Mouse (Mus musculus): Measurements from ENCODE around the gene Bpifb3. TPM values are rescaled to one million over a fixed set of nuclear protein-coding genes. Genes with fewer than 3 reads are reported as not detected.

Gene Bpifb3
- total and polyA plus RNA-seq, 2 experiments from 2014 or later: not detected

DNA sequence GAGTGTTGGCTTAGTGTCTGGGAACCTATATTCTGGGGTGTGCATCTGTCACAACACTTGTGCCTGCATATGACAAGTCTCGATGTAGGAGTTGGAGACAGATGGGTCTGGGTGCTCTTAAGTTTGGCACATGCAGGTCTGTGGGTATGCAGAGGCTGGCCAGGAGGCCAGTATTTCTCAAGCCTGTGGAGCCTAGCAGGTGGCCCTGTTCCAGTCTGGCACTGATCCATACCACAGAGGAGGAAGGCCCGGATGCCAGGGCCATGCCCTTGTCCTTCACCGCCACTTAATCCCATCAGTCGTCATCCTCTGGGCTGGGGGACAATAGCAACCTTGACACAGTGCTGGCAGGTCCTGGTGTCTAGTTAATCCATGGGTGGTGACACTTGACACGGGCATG, 3.9 kb upstream of the Bpifb3 start:
- H3K27ac ChIP-seq: no peak overlapping the region
- no peak overlapping the region for H3K4me3 ChIP-seq (ENCODE audit: low read length)
- no peaks in the 10 kb centered on the region for H3K9me3 ChIP-seq (ENCODE audit: low read length)
- no peaks in the 10 kb centered on the region for H3K27me3 ChIP-seq (ENCODE audit: insufficient read depth, low read length)
- WGBS: 39% methylated on average over 5 of the region's 5 CpGs
- TF ChIP-seq CTCF (IDR thresholded peaks at IDR 0.05; ENCODE audit: low read depth): no peak
- H3K9ac ChIP-seq (replicated peaks; ENCODE audit: low read length): no peak overlapping the region
- H3K4me1 ChIP-seq (ENCODE audit: insufficient read depth, low read length): no peaks in the 10 kb centered on the region
- DNase-seq (ENCODE audit: low spot score): no peak
- H3K4me2 ChIP-seq (ENCODE audit: low read depth, low read length): no peak overlapping the region
- H3K36me3 ChIP-seq (ENCODE audit: insufficient read depth, low read length): no peaks in the 10 kb centered on the region
- ATAC-seq: peak; percentile 45; the same call in 1 of the 2 replicates

DNA sequence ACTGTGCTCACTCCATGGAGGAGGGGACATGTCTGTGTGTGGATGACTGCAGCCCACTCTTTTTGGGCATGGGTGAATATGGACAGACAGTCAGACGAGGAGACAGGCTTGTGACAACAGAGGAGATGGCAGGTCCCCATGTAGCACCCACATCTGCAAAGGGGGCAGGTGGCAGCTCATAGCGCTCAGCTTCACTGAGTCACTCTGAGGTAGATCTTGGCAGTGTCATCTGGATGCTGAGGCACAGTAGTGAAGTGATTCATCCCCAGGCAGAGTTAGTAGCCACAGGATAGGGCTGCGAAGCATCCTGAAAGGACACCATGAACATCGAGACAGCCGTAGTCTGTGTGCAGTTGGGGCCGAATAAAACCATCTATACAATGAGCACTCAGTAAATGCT, 3.2 kb downstream of the Bpifb3 start:
- Histone ChIP-seq H3K27me3 (ENCODE audit: insufficient read depth, low read length) (no peaks in the 10 kb centered on the region), H3K27ac (no peak overlapping the region), H3K4me2 (ENCODE audit: low read depth, low read length) (no peak overlapping the region), H3K36me3 (ENCODE audit: insufficient read depth, low read length) (no peaks in the 10 kb centered on the region), H3K4me1 (ENCODE audit: insufficient read depth, low read length) (no peaks in the 10 kb centered on the region), H3K4me3 (ENCODE audit: low read length) (no peak overlapping the region), H3K9me3 (ENCODE audit: low read length) (no peaks in the 10 kb centered on the region), H3K9ac (replicated peaks; ENCODE audit: low read length) (no peak overlapping the region)
- DNase-seq (ENCODE audit: low spot score) (no peak), ATAC-seq (no peak)
- WGBS: 81% methylated on average over 6 of the region's 6 CpGs
- TF ChIP-seq CTCF (IDR thresholded peaks at IDR 0.05; ENCODE audit: low read depth): no peak

DNA sequence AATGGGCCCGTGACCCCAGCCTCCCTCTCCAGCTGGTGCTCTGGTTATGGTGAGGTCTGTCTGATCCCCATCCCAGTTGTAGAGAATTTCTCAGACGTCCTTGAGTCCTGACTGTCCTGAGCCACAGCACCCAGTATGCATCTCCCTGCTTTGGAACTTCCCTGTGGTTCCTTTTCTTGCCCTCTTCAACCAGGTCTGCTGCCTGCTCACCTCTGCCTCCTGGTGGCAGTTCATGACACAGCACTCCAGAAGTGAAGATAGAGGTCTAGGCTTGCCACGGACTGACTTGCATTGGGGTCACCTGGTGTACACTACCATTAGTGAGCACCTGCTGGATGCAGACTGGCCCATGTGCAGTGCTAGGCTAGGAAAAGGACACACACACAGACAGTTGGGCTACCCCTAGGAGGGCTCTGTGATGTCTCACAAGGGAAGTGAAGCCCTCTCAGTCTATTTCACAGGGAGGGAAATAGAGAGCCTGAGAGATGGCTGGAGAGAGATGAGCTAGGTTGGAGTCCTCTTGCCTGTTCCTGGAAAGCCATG, 11.9 kb downstream of the Bpifb3 start:
- ATAC-seq (peak; percentile 27; the same call in 1 of the 2 replicates), DNase-seq (ENCODE audit: low spot score) (peak; percentile 60)
- Histone ChIP-seq H3K4me1 (ENCODE audit: insufficient read depth, low read length) (no peaks in the 10 kb centered on the region), H3K9me3 (ENCODE audit: low read length) (no peaks in the 10 kb centered on the region), H3K36me3 (ENCODE audit: insufficient read depth, low read length) (no peaks in the 10 kb centered on the region), H3K4me2 (ENCODE audit: low read depth, low read length) (no peak overlapping the region), H3K27ac (no peak overlapping the region), H3K9ac (replicated peaks; ENCODE audit: low read length) (no peak overlapping the region), H3K27me3 (ENCODE audit: insufficient read depth, low read length) (no peaks in the 10 kb centered on the region), H3K4me3 (ENCODE audit: low read length) (no peak overlapping the region)
- peak; percentile 97 for TF ChIP-seq CTCF (IDR thresholded peaks at IDR 0.05; ENCODE audit: low read depth)
- WGBS: 34% methylated on average over 3 of the region's 3 CpGs

- Histone ChIP-seq H3K4me3 (ENCODE audit: low read length) (no peak overlapping the region), H3K9ac (replicated peaks; ENCODE audit: low read length) (no peak overlapping the region), H3K9me3 (ENCODE audit: low read length) (no peaks in the 10 kb centered on the region), H3K4me2 (ENCODE audit: low read depth, low read length) (no peak overlapping the region), H3K4me1 (ENCODE audit: insufficient read depth, low read length) (no peaks in the 10 kb centered on the region), H3K27me3 (ENCODE audit: insufficient read depth, low read length) (no peaks in the 10 kb centered on the region), H3K36me3 (ENCODE audit: insufficient read depth, low read length) (no peaks in the 10 kb centered on the region), H3K27ac (no peak overlapping the region)
- WGBS: 53% methylated on average over 6 of the region's 6 CpGs
- ATAC-seq (peak; percentile 42; the same call in 1 of the 2 replicates), DNase-seq (ENCODE audit: low spot score) (peak; percentile 37)
- no peak for TF ChIP-seq CTCF (IDR thresholded peaks at IDR 0.05; ENCODE audit: low read depth)
These were observed 13.1 kb downstream of the Bpifb3 start for GRCm38 (mm10) chr2:153931125-153931524.

DNA sequence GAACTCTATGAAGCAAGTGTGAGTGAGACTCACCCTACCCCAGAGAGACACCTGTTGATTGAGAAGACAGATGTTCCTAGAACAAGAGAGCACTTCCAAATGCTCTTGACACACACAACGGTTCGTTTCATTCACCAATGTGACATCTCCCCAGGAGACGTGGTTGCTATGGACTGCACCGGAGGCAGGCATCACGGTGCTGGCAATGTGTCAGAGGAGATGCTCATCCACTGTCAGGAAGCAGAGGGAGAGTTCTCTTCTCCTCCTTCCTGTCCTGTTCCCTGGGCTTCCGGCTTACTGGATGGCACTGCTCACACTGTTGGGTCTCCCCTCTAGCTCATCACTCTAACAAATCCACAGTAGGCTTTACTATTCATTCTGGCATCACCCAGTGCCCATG, 15.3 kb downstream of the Bpifb3 start:
- TF ChIP-seq CTCF (IDR thresholded peaks at IDR 0.05; ENCODE audit: low read depth): no peak
- ATAC-seq (no peak), DNase-seq (ENCODE audit: low spot score) (peak; percentile 53)
- no peaks in the 10 kb centered on the region for H3K9me3 ChIP-seq (ENCODE audit: low read length)
- no peak overlapping the region for H3K4me2 ChIP-seq (ENCODE audit: low read depth, low read length)
- H3K9ac ChIP-seq (replicated peaks; ENCODE audit: low read length): no peak overlapping the region
- H3K27me3 ChIP-seq (ENCODE audit: insufficient read depth, low read length): no peaks in the 10 kb centered on the region
- WGBS: 20% methylated on average over 6 of the region's 6 CpGs
- no peak overlapping the region for H3K4me3 ChIP-seq (ENCODE audit: low read length)
- no peaks in the 10 kb centered on the region for H3K4me1 ChIP-seq (ENCODE audit: insufficient read depth, low read length)
- H3K27ac ChIP-seq: no peak overlapping the region
- no peaks in the 10 kb centered on the region for H3K36me3 ChIP-seq (ENCODE audit: insufficient read depth, low read length)

- no peaks in the 10 kb centered on the region for H3K36me3 ChIP-seq (ENCODE audit: insufficient read depth, low read length)
- ATAC-seq (no peak), DNase-seq (ENCODE audit: low spot score) (no peak)
- H3K9ac ChIP-seq (replicated peaks; ENCODE audit: low read length): no peak overlapping the region
- H3K27me3 ChIP-seq (ENCODE audit: insufficient read depth, low read length): no peaks in the 10 kb centered on the region
- H3K4me1 ChIP-seq (ENCODE audit: insufficient read depth, low read length): no peaks in the 10 kb centered on the region
- WGBS: 87% methylated on average over 6 of the region's 6 CpGs
- peak; percentile 16; the same call in 1 of the 2 replicates for TF ChIP-seq CTCF (IDR thresholded peaks at IDR 0.05; ENCODE audit: low read depth)
- no peak overlapping the region for H3K4me3 ChIP-seq (ENCODE audit: low read length)
- H3K27ac ChIP-seq: no peak overlapping the region
- H3K4me2 ChIP-seq (ENCODE audit: low read depth, low read length): no peak overlapping the region
- H3K9me3 ChIP-seq (ENCODE audit: low read length): no peaks in the 10 kb centered on the region
These were observed 17.3 kb downstream of the Bpifb3 start for GRCm38 (mm10) chr2:153935348-153935747.

GRCm38 (mm10) chr2:153937843-153938242, 19.8 kb downstream of the Bpifb3 start, which contains the start of gene Bpifb4:
Gene Bpifb4, plus strand, starts transcription at chr2:153938212.
- 85% methylated on average over 5 of the region's 5 CpGs for WGBS

More at GRCm38 (mm10) chr2:153937843-153938242, 19.8 kb downstream of the Bpifb3 start, which contains the start of gene Bpifb4:
- DNase-seq (ENCODE audit: low spot score) (no peak), ATAC-seq (no peak)
- no peak within 1 kb of the TSS for H3K27ac ChIP-seq
- no peaks in the 10 kb centered on the region for H3K9me3 ChIP-seq (ENCODE audit: low read length)
- no peak within 1 kb of the TSS for H3K9ac ChIP-seq (replicated peaks; ENCODE audit: low read length)
- H3K4me3 ChIP-seq (ENCODE audit: low read length): no peak within 1 kb of the TSS
- H3K36me3 ChIP-seq (ENCODE audit: insufficient read depth, low read length): no peaks in the 10 kb centered on the region
- no peak within 1 kb of the TSS for H3K4me2 ChIP-seq (ENCODE audit: low read depth, low read length)
- H3K4me1 ChIP-seq (ENCODE audit: insufficient read depth, low read length): no peaks in the 10 kb centered on the region
- no peak for TF ChIP-seq CTCF (IDR thresholded peaks at IDR 0.05; ENCODE audit: low read depth)
- no peaks in the 10 kb centered on the region for H3K27me3 ChIP-seq (ENCODE audit: insufficient read depth, low read length)
